Mouse (Mus musculus) brain, embryonic 14.5 days (tissue): Measurements from ENCODE around the gene Olfr323.

Source experiments
- CTCF ChIP-seq: fragments of 200-500 bp; IDR thresholded peaks from 2 replicates; pipeline ENCODE4 v1.5.1; 2012; ENCODE audit warnings: inconsistent platforms, mild to moderate bottlenecking, moderate library complexity, borderline replicate concordance; ENCODE audit not compliant: insufficient read depth, insufficient read length; ENCODE audit errors: extremely low read depth
- POLR2A ChIP-seq: fragments of 200-500 bp; IDR thresholded peaks from 2 replicates; pipeline ENCODE4 v1.6.1; 2012; ENCODE audit warnings: mild to moderate bottlenecking, inconsistent platforms, borderline replicate concordance; ENCODE audit not compliant: poor library complexity, insufficient read depth, insufficient read length, severe bottlenecking; ENCODE audit errors: extremely low read depth

- TF ChIP-seq CTCF (no peak), POLR2A (no peak)
Observed at GRCm38 (mm10) chr11:58605228-58605627, 25.1 kb downstream of the Olfr323 start.
